Mouse (Mus musculus) forebrain, embryonic 11.5 days (tissue): ENCODE data around the gene Anks1. TPM values are rescaled to one million over a fixed set of nuclear protein-coding genes. Genes with fewer than 3 reads are reported as not detected.

Source experiments
- ATAC-seq: fragments of 200-750 bp; cut with Nextera tagmentation; replicated peaks from 2 replicates; pipeline ENCODE4 v1.8.0; 2017; ENCODE audit warnings: moderate TSS enrichment; ENCODE audit not compliant: low FRiP score
- DNase-seq: peaks from one replicate; pipeline ENCODE4 v3.0.0-alpha.2; 2017; ENCODE audit warnings: low spot score
- H3K27ac ChIP-seq: fragments of 300-500 bp; sonication (generic); 2 replicates; pipeline ENCODE4 v1.5.1; 2014; ENCODE audit warnings: low read depth, low read length
- H3K27me3 ChIP-seq: fragments of 300-500 bp; sonication (generic); 2 replicates; pipeline ENCODE4 v1.6.1; 2014; ENCODE audit warnings: mild to moderate bottlenecking, low read length, mixed read lengths; ENCODE audit not compliant: control insufficient read depth, insufficient read depth
- H3K36me3 ChIP-seq: fragments of 300-500 bp; sonication (generic); 2 replicates; pipeline ENCODE4 v1.6.1; 2014; ENCODE audit warnings: mild to moderate bottlenecking, low read length, moderate library complexity, mixed read lengths; ENCODE audit not compliant: control insufficient read depth, insufficient read depth
- H3K4me1 ChIP-seq: fragments of 300-500 bp; sonication (generic); replicated peaks from 2 replicates; pipeline ENCODE4 v1.6.1; 2014; ENCODE audit warnings: low read length, mixed read lengths; ENCODE audit not compliant: control insufficient read depth, insufficient read depth
- H3K4me2 ChIP-seq: fragments of 300-500 bp; sonication (generic); 2 replicates; pipeline ENCODE4 v1.6.1; 2014; ENCODE audit warnings: low read depth, mild to moderate bottlenecking, low read length, moderate library complexity, mixed read lengths; ENCODE audit not compliant: severe bottlenecking
- H3K4me3 ChIP-seq: fragments of 300-500 bp; sonication (generic); 2 replicates; pipeline ENCODE4 v1.5.1; 2014; ENCODE audit warnings: low read depth, low read length
- H3K9ac ChIP-seq: fragments of 300-500 bp; sonication (generic); 2 replicates; pipeline ENCODE4 v1.6.1; 2014; ENCODE audit warnings: low read length
- H3K9me3 ChIP-seq: fragments of 300-500 bp; sonication (generic); 2 replicates; pipeline ENCODE4 v1.6.1; 2016; ENCODE audit warnings: low read length, mixed read lengths; ENCODE audit not compliant: control insufficient read depth
- WGBS: fragments of 180-500 bp; shearing (Covaris S2); extraction: QIAGEN DNeasy Blood & Tissue Kit; methylation state at CpG from one replicate; pipeline ENCODE4 v1.1.7; 2014; 5-methylcytosine and 5-hydroxymethylcytosine counted together
- polyA plus RNA-seq: library from polyadenylated mRNA; unstranded; fragments of >200 nt; fragmentation: Nextera tagmentation; extraction: Ambion mirVana; gene quantifications from 2 replicates; pipeline ENCODE4 v1.2.1, GENCODE M21; 2014

Anks1 gene
- polyA plus RNA-seq, 1 experiment from 2014 or later, result 42.6 TPM

DNA sequence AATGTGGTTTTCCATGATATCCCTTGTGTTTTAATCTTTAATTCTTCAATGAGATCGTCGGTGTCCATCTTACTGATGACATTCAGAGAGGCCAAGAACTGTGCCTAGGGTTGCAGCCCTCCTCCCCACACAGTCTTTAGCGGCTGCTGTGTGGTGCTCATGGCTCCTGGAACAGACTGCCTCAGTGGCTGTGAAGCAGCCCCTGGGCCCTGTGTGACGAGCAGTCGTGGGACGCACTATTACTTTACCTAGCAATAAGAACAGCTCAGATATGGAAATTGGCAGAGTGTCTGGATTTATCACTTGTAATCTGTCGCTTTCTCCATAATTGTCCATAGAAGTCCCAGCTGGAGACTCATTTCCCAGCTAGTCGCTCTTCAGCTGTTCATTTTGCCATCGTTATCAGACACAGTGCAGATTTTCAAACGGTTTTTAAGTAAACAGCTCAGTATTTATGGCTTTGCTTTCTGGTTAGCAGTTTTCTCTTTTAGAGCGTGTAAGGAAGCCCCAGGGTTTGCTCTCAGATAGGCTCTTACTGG lies 13.1 kb downstream of the Anks1 start:
- Histone ChIP-seq H3K27me3 (no peaks in the 10 kb centered on the region), H3K4me3 (no peak overlapping the region), H3K9ac (no peak overlapping the region), H3K4me2 (no peak overlapping the region), H3K9me3 (no peaks in the 10 kb centered on the region), H3K4me1 (no peaks in the 10 kb centered on the region), H3K27ac (no peak overlapping the region), H3K36me3 (no peaks in the 10 kb centered on the region)
- WGBS, result 91% methylated on average over 11 of the region's 11 CpGs
- ATAC-seq (no peak), DNase-seq (no peak)

DNA sequence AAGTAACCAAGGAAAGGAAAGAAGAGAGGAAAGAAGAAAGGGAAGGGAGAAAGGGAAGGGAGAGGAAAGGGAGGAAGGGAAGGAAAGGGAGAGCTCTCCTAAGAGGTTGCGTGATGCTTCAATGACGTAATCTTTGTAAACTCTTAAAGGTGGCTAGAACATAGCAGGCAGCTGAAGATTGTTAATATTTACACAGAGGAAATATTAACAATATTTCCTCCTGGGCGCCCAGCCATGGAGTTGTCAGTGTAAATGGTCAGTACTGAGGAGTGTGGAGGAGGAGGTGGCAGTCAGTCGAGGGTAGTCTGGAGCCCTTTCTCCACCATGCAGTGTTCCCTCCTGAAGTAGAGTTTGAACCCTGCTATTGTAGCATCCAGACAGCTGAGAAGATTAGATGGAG lies 15.9 kb downstream of the Anks1 start:
- Histone ChIP-seq H3K36me3 (no peaks in the 10 kb centered on the region), H3K4me1 (no peaks in the 10 kb centered on the region), H3K27me3 (no peaks in the 10 kb centered on the region), H3K4me3 (no peak overlapping the region), H3K4me2 (no peak overlapping the region), H3K27ac (no peak overlapping the region), H3K9ac (no peak overlapping the region), H3K9me3 (no peaks in the 10 kb centered on the region)
- DNase-seq (no peak), ATAC-seq (no peak)
- 88% methylated on average over 4 of the region's 4 CpGs for WGBS

DNA sequence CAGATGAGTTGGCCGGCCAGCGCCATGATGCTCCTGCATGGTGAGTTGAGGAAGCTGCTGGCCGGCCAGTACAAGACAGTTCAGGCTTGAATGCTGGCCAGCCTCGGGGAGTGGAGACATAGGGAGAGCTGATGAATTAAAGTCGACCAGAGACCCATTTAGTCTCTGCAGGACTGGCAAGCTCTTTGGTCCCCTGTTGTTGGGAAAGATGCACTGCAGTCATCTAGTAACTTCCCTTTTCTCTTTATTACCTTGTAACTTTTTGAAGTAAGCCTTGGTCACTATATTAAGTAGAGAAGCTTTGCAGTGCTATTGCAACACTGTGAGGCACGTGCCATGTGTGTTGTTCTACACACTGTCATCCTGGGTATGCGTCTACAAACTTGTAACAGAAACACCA lies 16.4 kb downstream of the Anks1 start:
- WGBS, result 88% methylated on average over 7 of the region's 7 CpGs

DNA sequence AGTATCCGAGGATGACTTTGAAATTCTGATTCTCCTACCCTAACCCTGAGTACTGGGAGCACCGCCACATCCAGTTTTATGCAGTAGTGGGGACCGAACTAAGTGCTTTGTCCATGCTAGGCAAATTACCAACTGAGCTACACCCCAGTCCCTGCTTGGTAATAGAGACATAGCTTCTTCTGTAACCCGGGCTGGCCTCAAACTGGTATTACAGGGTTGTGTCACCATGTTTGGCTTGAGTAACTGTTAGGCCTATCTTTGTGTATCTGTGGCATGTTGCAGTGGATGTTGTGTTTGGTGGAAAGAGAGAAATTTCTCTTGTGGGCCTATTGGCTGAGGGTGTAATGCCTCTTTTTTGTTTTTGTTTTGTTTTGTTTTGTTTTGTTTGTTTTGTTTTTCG lies 21.2 kb downstream of the Anks1 start:
- no peak for ATAC-seq
- no peaks in the 10 kb centered on the region for H3K36me3 ChIP-seq
- no peaks in the 10 kb centered on the region for H3K9me3 ChIP-seq
- no peak overlapping the region for H3K4me2 ChIP-seq
- no peak overlapping the region for H3K27ac ChIP-seq
- H3K4me3 ChIP-seq, result no peak overlapping the region
- no peak overlapping the region for H3K9ac ChIP-seq
- H3K4me1 ChIP-seq, result no peaks in the 10 kb centered on the region
- DNase-seq, result no peak
- H3K27me3 ChIP-seq, result no peaks in the 10 kb centered on the region
- WGBS, result 90% methylated on average over 5 of the region's 5 CpGs

More for the DNA sequence above, 16.4 kb downstream of the Anks1 start:
- H3K9me3 ChIP-seq, result no peaks in the 10 kb centered on the region
- H3K4me3 ChIP-seq, result no peak overlapping the region
- no peaks in the 10 kb centered on the region for H3K36me3 ChIP-seq
- no peaks in the 10 kb centered on the region for H3K4me1 ChIP-seq
- ATAC-seq (no peak), DNase-seq (no peak)
- no peak overlapping the region for H3K9ac ChIP-seq
- H3K27ac ChIP-seq, result no peak overlapping the region
- no peaks in the 10 kb centered on the region for H3K27me3 ChIP-seq
- H3K4me2 ChIP-seq, result no peak overlapping the region

DNA sequence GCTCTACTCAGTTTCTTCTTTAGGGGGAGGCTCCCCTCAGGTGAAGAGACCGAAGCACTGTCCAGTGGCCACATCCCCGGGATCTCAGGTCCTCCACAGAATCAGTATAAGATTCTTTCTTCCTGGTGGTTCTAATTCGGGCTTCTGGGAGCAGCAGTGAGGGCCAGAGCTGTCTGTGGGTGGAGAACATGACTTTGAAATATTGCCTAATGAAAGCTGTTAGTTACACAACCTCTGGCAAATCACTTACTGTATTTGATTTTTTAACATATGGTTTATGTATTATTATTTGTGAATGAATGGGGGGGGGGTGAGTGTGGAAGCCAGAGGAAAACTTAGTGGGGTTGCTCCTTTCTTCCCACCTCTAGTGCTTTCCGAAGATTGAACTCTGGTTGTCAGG lies 22.7 kb downstream of the Anks1 start:
- WGBS, result 90% methylated on average over 4 of the region's 4 CpGs

DNA sequence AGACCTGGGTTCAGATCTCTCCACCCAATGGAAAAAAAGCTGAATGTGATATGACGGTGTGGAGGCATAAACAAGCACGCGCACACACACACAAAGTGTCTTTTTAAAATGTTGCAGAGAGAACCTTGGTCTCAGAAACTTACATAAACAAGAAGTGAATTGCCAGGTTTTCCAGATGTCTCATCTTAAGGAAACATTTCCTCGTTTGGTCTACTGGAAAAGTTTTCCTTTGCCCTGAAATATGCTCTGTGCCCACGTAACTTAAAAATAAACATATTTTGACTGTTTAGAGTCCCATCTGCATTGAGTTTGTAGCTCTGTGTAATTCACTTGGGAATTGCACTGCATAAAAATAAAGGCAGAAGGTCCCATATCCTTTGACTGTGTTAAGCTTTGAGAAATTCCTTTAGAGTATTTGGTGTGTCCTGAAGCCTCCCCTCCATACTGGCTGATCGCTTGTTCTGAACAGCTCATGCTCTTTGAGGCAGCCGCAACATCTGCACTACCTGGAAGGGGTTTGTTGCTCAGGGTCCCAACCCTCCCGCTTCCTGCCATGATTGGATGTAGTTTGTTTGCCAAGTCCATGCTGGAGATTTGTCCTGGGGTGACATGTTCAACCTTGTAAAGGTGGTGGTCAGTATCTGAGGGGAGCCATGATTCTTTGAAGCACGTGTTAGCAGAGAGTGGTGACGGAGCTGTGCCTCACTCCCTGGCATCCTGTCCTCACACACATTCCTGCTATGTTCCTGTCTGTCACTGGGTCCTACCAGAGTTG lies 25.2 kb downstream of the Anks1 start:
- Histone ChIP-seq H3K27me3 (no peaks in the 10 kb centered on the region), H3K9me3 (no peaks in the 10 kb centered on the region), H3K9ac (no peak overlapping the region), H3K4me3 (no peak overlapping the region), H3K36me3 (no peaks in the 10 kb centered on the region), H3K27ac (no peak overlapping the region), H3K4me2 (no peak overlapping the region), H3K4me1 (0 out of 2 replicates have a peak, but pooled peaks cover 2% of the 10 kb centered on the region)
- 90% methylated on average over 10 of the region's 10 CpGs for WGBS
- ATAC-seq (no peak), DNase-seq (no peak)

More for the DNA sequence above, 22.7 kb downstream of the Anks1 start:
- Histone ChIP-seq H3K9me3 (no peaks in the 10 kb centered on the region), H3K4me1 (no peaks in the 10 kb centered on the region), H3K27ac (no peak overlapping the region), H3K36me3 (no peaks in the 10 kb centered on the region), H3K4me3 (no peak overlapping the region), H3K27me3 (no peaks in the 10 kb centered on the region), H3K4me2 (no peak overlapping the region), H3K9ac (no peak overlapping the region)
- ATAC-seq (no peak), DNase-seq (no peak)

DNA sequence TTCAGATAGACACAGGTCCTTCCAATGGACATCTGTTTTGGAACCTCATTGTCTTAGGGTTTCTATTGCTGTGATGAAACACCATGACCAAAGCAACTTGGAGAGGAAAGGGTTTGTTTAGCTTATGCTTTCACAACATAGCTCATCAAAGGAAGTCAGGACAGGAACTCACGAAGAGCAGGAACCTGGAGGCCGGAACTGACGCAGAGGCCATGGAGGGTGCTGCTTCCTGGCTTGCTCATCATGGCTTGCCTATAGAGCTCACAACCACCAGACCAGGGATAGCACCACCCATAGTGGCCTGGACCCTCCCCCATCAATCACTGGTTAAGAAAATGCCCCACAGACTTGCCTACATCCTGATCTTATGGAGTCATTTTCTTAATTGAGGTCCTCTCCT lies 26.0 kb downstream of the Anks1 start:
- H3K9me3 ChIP-seq, result no peaks in the 10 kb centered on the region

DNA sequence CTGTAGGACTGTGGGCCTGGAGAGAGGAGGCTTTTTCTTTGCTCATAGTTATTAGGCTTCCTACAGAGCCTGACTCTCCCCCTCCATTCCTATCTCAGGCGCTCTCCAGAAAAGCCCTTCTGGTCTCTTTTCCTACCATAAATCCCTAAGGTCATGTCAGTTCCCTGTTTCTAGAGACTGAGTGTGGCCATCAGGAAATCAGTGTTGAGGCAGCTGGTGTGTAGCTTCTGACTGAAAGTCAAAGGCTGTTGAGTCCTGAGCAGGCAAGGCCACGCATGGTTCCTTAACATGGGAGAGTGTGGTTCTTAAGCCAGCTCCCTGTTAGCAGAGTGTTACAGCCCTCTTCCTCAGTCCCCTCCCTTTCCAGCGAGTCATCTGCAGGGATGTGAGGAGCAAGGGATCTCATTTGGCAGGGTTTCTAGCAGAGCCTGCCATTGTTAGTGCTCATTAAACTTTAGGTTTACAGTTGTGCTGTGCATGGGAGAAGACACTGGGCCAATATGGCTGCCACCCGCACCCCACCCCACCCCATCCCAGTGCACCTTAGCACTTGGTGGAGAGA lies 28.0 kb downstream of the Anks1 start:
- no peak overlapping the region for H3K27ac ChIP-seq

More for the DNA sequence above, 26.0 kb downstream of the Anks1 start:
- no peaks in the 10 kb centered on the region for H3K27me3 ChIP-seq
- H3K4me2 ChIP-seq, result no peak overlapping the region
- H3K27ac ChIP-seq, result no peak overlapping the region
- no peak overlapping the region for H3K9ac ChIP-seq
- 93% methylated on average over 3 of the region's 3 CpGs for WGBS
- 0 out of 2 replicates have a peak, but pooled peaks cover 2% of the 10 kb centered on the region for H3K4me1 ChIP-seq
- no peak for ATAC-seq
- DNase-seq, result no peak
- H3K36me3 ChIP-seq, result no peaks in the 10 kb centered on the region
- H3K4me3 ChIP-seq, result no peak overlapping the region

More for the DNA sequence above, 28.0 kb downstream of the Anks1 start:
- ATAC-seq (no peak), DNase-seq (no peak)
- no peaks in the 10 kb centered on the region for H3K36me3 ChIP-seq
- H3K4me2 ChIP-seq, result no peak overlapping the region
- WGBS, result 92% methylated on average over 4 of the region's 4 CpGs
- H3K4me1 ChIP-seq, result 0 out of 2 replicates have a peak, but pooled peaks cover 2% of the 10 kb centered on the region
- H3K27me3 ChIP-seq, result no peaks in the 10 kb centered on the region
- H3K4me3 ChIP-seq, result no peak overlapping the region
- no peaks in the 10 kb centered on the region for H3K9me3 ChIP-seq
- no peak overlapping the region for H3K9ac ChIP-seq
